Mouse (Mus musculus) thymus, adult 2 months (tissue): ENCODE results near the gene Gm4553. TPM values are rescaled to one million over a fixed set of nuclear protein-coding genes. Genes with fewer than 3 reads are reported as not detected.
"Not testable (repeated sequence)": the region's sequence is repeated elsewhere in the genome, so short reads cannot be mapped to it uniquely, and the experiment has no call there.

Source experiments
- DNase-seq: peaks from one replicate; pipeline ENCODE4 v3.0.0; 2021
- H3K27ac ChIP-seq: fragments of 200-500 bp; 2 replicates; pipeline ENCODE4 v1.5.1; 2012; ENCODE audit warnings: low read length, control low read depth; ENCODE audit not compliant: control insufficient read depth, insufficient read depth
- H3K27me3 ChIP-seq: fragments of 200-500 bp; 2 replicates; pipeline ENCODE4 v1.6.1; 2012; ENCODE audit warnings: mild to moderate bottlenecking, low read length, moderate library complexity, mixed read lengths; ENCODE audit not compliant: control insufficient read depth, insufficient read depth
- H3K36me3 ChIP-seq: fragments of 200-500 bp; 2 replicates; pipeline ENCODE4 v1.6.1; 2012; ENCODE audit warnings: mild to moderate bottlenecking, low read length, moderate library complexity; ENCODE audit not compliant: control insufficient read depth, insufficient read depth
- H3K4me1 ChIP-seq: fragments of 200-500 bp; replicated peaks from 2 replicates; pipeline ENCODE4 v1.6.1; 2012; ENCODE audit warnings: low read length; ENCODE audit not compliant: control insufficient read depth, insufficient read depth
- H3K4me3 ChIP-seq: fragments of 200-500 bp; 2 replicates; pipeline ENCODE4 v1.5.1; 2012; ENCODE audit warnings: mild to moderate bottlenecking, low read length, control low read depth, moderate library complexity; ENCODE audit not compliant: control insufficient read depth, insufficient read depth
- CTCF ChIP-seq: fragments of 200-500 bp; IDR thresholded peaks from 2 replicates; pipeline ENCODE4 v1.5.1; 2012; ENCODE audit warnings: mild to moderate bottlenecking, control low read depth, low read length, moderate library complexity, borderline replicate concordance; ENCODE audit not compliant: control insufficient read depth, poor library complexity, insufficient read depth; ENCODE audit errors: extremely low read depth
- POLR2A ChIP-seq: fragments of 200-500 bp; IDR thresholded peaks from 2 replicates; pipeline ENCODE4 v1.6.1; 2012; ENCODE audit warnings: mild to moderate bottlenecking, low read length, control low read depth, moderate library complexity; ENCODE audit not compliant: control insufficient read depth, poor library complexity, insufficient read depth; ENCODE audit errors: extremely low read depth
- WGBS: fragments of 180-500 bp; shearing (Covaris S2); methylation state at CpG from one replicate; pipeline ENCODE4 v1.1.7; 2018; 5-methylcytosine and 5-hydroxymethylcytosine counted together
- polyA plus RNA-seq: library from polyadenylated mRNA; depleted of rRNA; stranded (reverse); fragments of >200 nt; gene quantifications from 2 replicates; pipeline ENCODE4 v1.2.3, GENCODE M21; 2012

Gm4553 gene
- polyA plus RNA-seq, 1 experiment = not detected

DNA sequence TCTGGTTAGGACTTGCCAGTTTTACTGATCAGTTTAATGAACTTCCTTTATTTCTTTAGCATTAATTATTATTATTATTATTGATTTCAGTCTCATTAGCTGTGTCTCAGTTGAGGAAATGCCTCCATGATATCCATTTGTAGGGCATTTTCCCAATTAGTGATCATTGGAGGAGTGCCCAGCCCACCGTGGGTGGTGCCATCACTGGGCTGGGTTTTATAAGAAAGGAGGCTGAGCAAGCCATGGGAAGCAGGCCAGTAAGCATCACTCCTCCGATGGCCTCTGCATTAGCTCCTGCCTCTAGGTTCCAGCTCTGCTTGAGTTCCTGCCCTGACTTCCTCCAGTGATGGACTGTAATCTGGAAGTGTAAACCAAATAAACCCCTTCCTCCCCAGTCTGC, 22.6 kb upstream of the Gm4553 start:
- Histone ChIP-seq H3K4me1 (no peaks in the 10 kb centered on the region), H3K27me3 (no peaks in the 10 kb centered on the region), H3K36me3 (no peaks in the 10 kb centered on the region), H3K4me3 (no peak overlapping the region), H3K27ac (no peak overlapping the region)
- DNase-seq = no peak
- 79% methylated on average over 2 of the region's 2 CpGs for WGBS
- TF ChIP-seq POLR2A (no peak), CTCF (no peak)

DNA sequence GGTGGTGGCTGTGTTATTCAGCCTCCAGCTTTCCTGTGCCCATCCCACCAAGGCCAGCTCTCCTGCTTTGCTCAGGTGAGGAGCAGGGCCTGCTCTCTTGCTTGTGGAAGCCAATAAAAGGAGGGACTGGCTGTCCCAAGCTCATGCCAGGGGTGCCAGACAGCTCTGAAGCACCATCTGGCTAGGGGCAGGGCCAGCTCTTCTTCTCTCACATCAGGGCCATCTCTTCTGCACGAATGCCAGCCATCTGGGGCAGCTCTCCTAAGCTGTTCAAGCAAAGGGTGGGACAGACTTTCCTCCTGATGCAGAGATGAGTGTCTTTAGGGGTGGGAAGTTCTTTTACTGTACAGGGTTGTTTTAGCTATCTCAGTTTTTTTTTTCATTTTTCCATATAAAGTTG, 15.5 kb upstream of the Gm4553 start:
- Histone ChIP-seq H3K27ac (no peak overlapping the region), H3K27me3 (no peaks in the 10 kb centered on the region), H3K4me1 (no peaks in the 10 kb centered on the region), H3K4me3 (no peak overlapping the region), H3K36me3 (no peaks in the 10 kb centered on the region)
- 43% methylated on average over 1 of the region's 1 CpGs for WGBS
- no peak for DNase-seq
- TF ChIP-seq POLR2A (no peak), CTCF (no peak)

GRCm38 (mm10) chr7:142178685-142179084, 13.1 kb upstream of the Gm4553 start:
- no peak for DNase-seq
- TF ChIP-seq POLR2A = no peak
- TF ChIP-seq CTCF = no peak
- WGBS = 93% methylated on average over 1 of the region's 1 CpGs
- Histone ChIP-seq H3K27ac (no peak overlapping the region), H3K4me3 (no peak overlapping the region), H3K36me3 (no peaks in the 10 kb centered on the region), H3K27me3 (no peaks in the 10 kb centered on the region), H3K4me1 (no peaks in the 10 kb centered on the region)

DNA sequence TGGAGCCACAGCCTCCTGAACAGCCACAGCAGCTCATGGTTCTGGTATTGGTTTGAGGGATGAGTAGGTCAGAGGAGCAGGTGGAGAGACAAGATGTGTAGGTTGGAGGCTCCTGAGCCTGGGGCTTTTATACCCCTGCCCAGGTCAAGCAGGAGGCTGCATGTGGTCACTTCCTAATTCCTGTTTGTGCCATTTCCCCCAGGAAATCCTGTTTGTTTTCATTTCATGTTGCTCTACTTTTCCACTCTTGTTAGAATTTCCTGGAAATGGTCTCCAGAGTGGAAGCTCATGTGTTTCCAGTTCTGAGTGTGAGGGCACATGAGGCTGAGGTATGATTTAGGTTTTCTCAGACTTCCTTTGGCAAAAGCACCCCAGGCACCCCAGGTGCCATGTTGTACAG, 10.4 kb upstream of the Gm4553 start, which contains the start of gene Krtap5-2:
Gene Krtap5-2, minus strand, starts transcription at position 101 of the 400 bp plus-strand sequence.
- not testable (repeated sequence) for H3K4me1 ChIP-seq, H3K36me3 ChIP-seq, H3K4me3 ChIP-seq, H3K27me3 ChIP-seq, DNase-seq, H3K27ac ChIP-seq

GRCm38 (mm10) chr7:142169836-142170235, 4.3 kb upstream of the Gm4553 start:
- TF ChIP-seq CTCF = no peak
- TF ChIP-seq POLR2A = no peak
- Histone ChIP-seq H3K27ac (no peak overlapping the region), H3K27me3 (no peaks in the 10 kb centered on the region), H3K36me3 (no peaks in the 10 kb centered on the region), H3K4me3 (no peak overlapping the region), H3K4me1 (no peaks in the 10 kb centered on the region)
- 52% methylated on average over 3 of the region's 3 CpGs for WGBS
- no peak for DNase-seq

GRCm38 (mm10) chr7:142159366-142159765, 6.2 kb downstream of the Gm4553 start:
- no peak overlapping the region for H3K27ac ChIP-seq
- 98% methylated on average over 3 of the region's 3 CpGs for WGBS
- H3K4me1 ChIP-seq = no peaks in the 10 kb centered on the region
- no peak for DNase-seq
- H3K4me3 ChIP-seq = no peak overlapping the region
- no peaks in the 10 kb centered on the region for H3K27me3 ChIP-seq
- TF ChIP-seq CTCF = no peak
- no peak for TF ChIP-seq POLR2A
- no peaks in the 10 kb centered on the region for H3K36me3 ChIP-seq

DNA sequence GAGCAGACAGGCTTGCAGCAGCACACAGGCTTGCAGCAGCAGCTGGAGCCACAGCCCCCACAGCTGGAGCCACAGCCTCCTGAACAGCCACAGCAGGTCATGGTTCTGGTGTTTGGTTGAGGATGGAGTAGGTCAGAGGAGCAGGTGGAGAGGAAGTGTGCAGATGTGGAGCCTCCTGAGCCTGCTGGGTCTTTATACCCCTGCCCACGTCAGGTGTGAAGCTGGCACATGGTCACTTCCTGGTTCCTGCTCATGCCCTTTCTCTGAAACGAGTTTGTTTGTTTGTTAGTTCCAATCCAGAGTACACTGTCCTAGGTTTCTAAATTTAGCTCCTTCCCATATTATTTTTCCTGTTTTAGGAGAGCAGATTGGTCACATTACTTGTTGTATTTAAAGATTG, 8.5 kb downstream of the Gm4553 start, which contains the start of gene Gm29735:
Gene Gm29735, minus strand, starts transcription at position 101 of the 400 bp plus-strand sequence.
- H3K4me1 ChIP-seq, H3K4me3 ChIP-seq, H3K27ac ChIP-seq, H3K27me3 ChIP-seq, DNase-seq, H3K36me3 ChIP-seq: not testable (repeated sequence)
- 3% methylated on average over 2 of the region's 2 CpGs for WGBS

DNA sequence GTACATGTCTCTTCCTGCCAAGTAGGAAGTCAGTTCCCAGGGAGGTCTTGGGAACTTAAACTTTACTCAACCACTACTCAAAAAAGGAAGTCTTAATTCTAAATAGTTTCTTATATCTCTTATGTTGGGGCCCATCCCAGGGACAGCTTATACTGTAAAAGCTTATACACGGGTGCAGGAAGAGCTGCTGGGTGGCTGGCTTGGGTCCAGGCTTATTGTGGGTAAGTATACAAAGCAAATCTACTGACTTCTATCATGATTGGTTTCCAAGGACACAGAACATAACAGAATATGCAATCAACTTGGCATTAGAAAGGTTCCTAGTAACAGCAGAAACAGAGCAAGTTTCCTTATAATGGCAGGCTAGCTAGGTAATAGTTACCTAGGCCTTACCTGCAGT, 10.2 kb downstream of the Gm4553 start:
- TF ChIP-seq POLR2A = no peak
- no peak for TF ChIP-seq CTCF
- Histone ChIP-seq H3K4me3 (no peak overlapping the region), H3K27ac (no peak overlapping the region), H3K4me1 (no peaks in the 10 kb centered on the region), H3K36me3 (no peaks in the 10 kb centered on the region), H3K27me3 (no peaks in the 10 kb centered on the region)
- no peak for DNase-seq
- WGBS = 2% methylated on average over 1 of the region's 1 CpGs
